Comparison of ENCODE assay signal across 9 mouse cellular contexts in genomic region chr7:49882694-49883389, GRCm38 (mm10). TPM values are rescaled to one million over a fixed set of nuclear protein-coding genes. Genes with fewer than 3 reads are reported as not detected.
DNase-seq lines count a peak whose midpoint lies in the region; ATAC-seq and TF ChIP-seq lines count a peak whose summit lies in the region.
"Had no signal": no experiment of that assay in that cellular context is flagged by ENCODE, and none has a peak within 500 bp of the region (broad histone marks: within the 10 kb centered on the region; RNA-seq: fewer than 3 reads in every experiment).

No protein-coding gene starts in this region.

- intact Hi-C loops in left cerebral cortex, postnatal 36 days (cut with DNase I), result no loop called here

- H3K27me3 ChIP-seq in forebrain, embryonic 13.5 days, result no peaks in the 10 kb centered on the region; the same call in 1 of the 2 replicates
- no peaks in the 10 kb centered on the region for H3K27me3 ChIP-seq in forebrain, embryonic 11.5 days (ENCODE audit: control insufficient read depth, insufficient read depth, low read length)
- no peaks in the 10 kb centered on the region for H3K27me3 ChIP-seq in lung, postnatal 0 days (replicated peaks; ENCODE audit: insufficient read depth, low read length)

- no peaks in the 10 kb centered on the region for H3K36me3 ChIP-seq in forebrain, embryonic 13.5 days (ENCODE audit: poor library complexity, severe bottlenecking)
- no peaks in the 10 kb centered on the region for H3K36me3 ChIP-seq in forebrain, embryonic 11.5 days (ENCODE audit: control insufficient read depth, insufficient read depth, low read length)
- no peaks in the 10 kb centered on the region for H3K36me3 ChIP-seq in lung, postnatal 0 days (ENCODE audit: insufficient read depth, low read length)

- no peak for TF ChIP-seq CTCF in lung, postnatal 0 days (IDR thresholded peaks at IDR 0.05)

- H3K9ac ChIP-seq in forebrain, embryonic 13.5 days, result no peak overlapping the region
- H3K9ac ChIP-seq in forebrain, embryonic 11.5 days (ENCODE audit: low read length), result no peak overlapping the region
- H3K9ac ChIP-seq in lung, postnatal 0 days (replicated peaks; ENCODE audit: low read depth), result no peak overlapping the region

- H3K4me1 ChIP-seq in forebrain, embryonic 13.5 days, result peaks cover 27% of the 10 kb centered on the region
- H3K4me1 ChIP-seq in forebrain, embryonic 11.5 days (replicated peaks; ENCODE audit: control insufficient read depth, insufficient read depth, low read length), result 0 out of 2 replicates have a peak, but pooled peaks cover 10% of the 10 kb centered on the region
- no peaks in the 10 kb centered on the region for H3K4me1 ChIP-seq in lung, postnatal 0 days (ENCODE audit: insufficient read depth, low read depth, low read length)

- peak; percentile 65 for ATAC-seq in forebrain, embryonic 13.5 days
- ATAC-seq in forebrain, embryonic 11.5 days (replicated peaks; ENCODE audit: low FRiP score), result no peak
- no peak; the same call in 1 of the 2 replicates for ATAC-seq in lung, postnatal 0 days

- H3K27ac ChIP-seq in forebrain, embryonic 13.5 days, result peak overlapping the region; percentile 48; the same call in 1 of the 2 replicates
- no peak overlapping the region for H3K27ac ChIP-seq in forebrain, embryonic 11.5 days (ENCODE audit: low read depth, low read length)
- no peak overlapping the region for H3K27ac ChIP-seq in lung, postnatal 0 days (ENCODE audit: low read length)

- 18% methylated on average over 16 of the region's 16 CpGs for WGBS in forebrain, embryonic 13.5 days
- 32% methylated on average over 16 of the region's 16 CpGs for WGBS in forebrain, embryonic 11.5 days
- 15% methylated on average over 16 of the region's 16 CpGs for WGBS in lung, postnatal 0 days

- H3K4me3 ChIP-seq in forebrain, embryonic 13.5 days, result no peak overlapping the region
- no peak overlapping the region for H3K4me3 ChIP-seq in forebrain, embryonic 11.5 days (ENCODE audit: low read depth, low read length)
- H3K4me3 ChIP-seq in lung, postnatal 0 days (ENCODE audit: low read depth, low read length), result no peak overlapping the region

- H3K9me3 ChIP-seq in forebrain, embryonic 13.5 days (replicated peaks), result no peaks in the 10 kb centered on the region
- H3K9me3 ChIP-seq in forebrain, embryonic 11.5 days (ENCODE audit: control insufficient read depth, low read length), result no peaks in the 10 kb centered on the region
- no peaks in the 10 kb centered on the region for H3K9me3 ChIP-seq in lung, postnatal 0 days (ENCODE audit: low read length)

- TF ChIP-seq EP300 in lung, postnatal 0 days (IDR thresholded peaks at IDR 0.05), result no peak

- no peak for DNase-seq in forebrain, embryonic 11.5 days (ENCODE audit: low spot score)
- peak; percentile 6 for DNase-seq in lung, postnatal 0 days (ENCODE audit: low spot score)
- no peak for DNase-seq in lung, postnatal 10 days
- peak; percentile 18 to 36 for DNase-seq in left cerebral cortex, postnatal 36 days (ENCODE audit: low spot score in 2 of 2)
- peak; percentile 34 for DNase-seq in right cerebral cortex, postnatal 25 days
- DNase-seq in spleen, postnatal 4 days (ENCODE audit: low spot score in 2 of 2), result no peak
- no peak for DNase-seq in gastrocnemius, adult 18-20 months (ENCODE audit: low spot score)

- H3K4me2 ChIP-seq in forebrain, embryonic 13.5 days, result peak overlapping the region; percentile 25; the same call in 1 of the 2 replicates
- no peak overlapping the region for H3K4me2 ChIP-seq in forebrain, embryonic 11.5 days (ENCODE audit: low read depth, low read length, severe bottlenecking)
- H3K4me2 ChIP-seq in lung, postnatal 0 days (replicated peaks; ENCODE audit: low read depth, low read length), result no peak overlapping the region

RNA-seq across cellular contexts. Expression of gene Slc6a5, which starts 27.1 kb away (rescaled TPM):
- polyA plus RNA-seq in forebrain, embryonic 13.5 days (2015; fragmentation: Nextera tagmentation; extraction: Ambion mirVana), result 0.08 TPM in 1 of 2 replicates, not detected in the other
- not detected in 2 replicates for polyA plus RNA-seq in forebrain, embryonic 11.5 days (2014; fragmentation: Nextera tagmentation; extraction: Ambion mirVana)
- polyA plus RNA-seq in lung, postnatal 0 days (2015; fragmentation: Nextera tagmentation; extraction: Ambion mirVana), result not detected in 2 replicates
- under 1 TPM in 1 of 2 experiments, not detected in 1; 0.17 TPM for total RNA-seq in left cerebral cortex, postnatal 36 days (2021)
- not detected for total RNA-seq in gastrocnemius, adult 18-20 months (2021)
- polyA plus RNA-seq: large intestine, adult 2 months had no signal

Comparison
In these comparisons a context has a peak if more than half of its experiments do, and no peak if none do; other contexts are left out.
1. DNase-seq: peak in lung, postnatal 0 days (single experiment), left cerebral cortex, postnatal 36 days (2 of 2) and right cerebral cortex, postnatal 25 days (single experiment); none in forebrain, embryonic 11.5 days (single experiment), lung, postnatal 10 days (single experiment), spleen, postnatal 4 days (0 of 2) and gastrocnemius, adult 18-20 months (single experiment).